Mouse (Mus musculus) kidney, embryonic 16.5 days (tissue): ENCODE measurements around the gene Fam129a. TPM values are rescaled to one million over a fixed set of nuclear protein-coding genes. Genes with fewer than 3 reads are reported as not detected.

Experiments used
- ATAC-seq: fragments of 200-750 bp; cut with Nextera tagmentation; 2 replicates; pipeline ENCODE4 v1.8.0; 2017; ENCODE audit warnings: moderate TSS enrichment; ENCODE audit not compliant: low FRiP score, low TSS enrichment
- H3K27ac ChIP-seq: fragments of 300-500 bp; sonication (generic); 2 replicates; pipeline ENCODE4 v1.5.1; 2014; ENCODE audit warnings: low read length
- H3K27me3 ChIP-seq: fragments of 300-500 bp; sonication (generic); 2 replicates; pipeline ENCODE4 v1.6.1; 2014; ENCODE audit warnings: low read length, control low read depth, mixed read lengths; ENCODE audit not compliant: insufficient read depth
- H3K36me3 ChIP-seq: fragments of 300-500 bp; sonication (generic); 2 replicates; pipeline ENCODE4 v1.6.1; 2014; ENCODE audit warnings: low read length, control low read depth, mixed read lengths; ENCODE audit not compliant: insufficient read depth
- H3K4me1 ChIP-seq: fragments of 300-500 bp; sonication (generic); 2 replicates; pipeline ENCODE4 v1.6.1; 2014; ENCODE audit warnings: low read length, control low read depth, mixed read lengths; ENCODE audit not compliant: insufficient read depth
- H3K4me2 ChIP-seq: fragments of 300-500 bp; sonication (generic); replicated peaks from 2 replicates; pipeline ENCODE4 v1.6.1; 2014; ENCODE audit warnings: low read depth, low read length
- H3K4me3 ChIP-seq: fragments of 300-500 bp; sonication (generic); 2 replicates; pipeline ENCODE4 v1.5.1; 2014; ENCODE audit warnings: mild to moderate bottlenecking, low read length
- H3K9ac ChIP-seq: fragments of 300-500 bp; sonication (generic); replicated peaks from 2 replicates; pipeline ENCODE4 v1.6.1; 2014; ENCODE audit warnings: low read length
- H3K9me3 ChIP-seq: fragments of 300-500 bp; sonication (generic); 2 replicates; pipeline ENCODE4 v1.6.1; 2016; ENCODE audit warnings: low read length, control low read depth
- WGBS: fragments of 180-500 bp; shearing (Covaris S2); extraction: QIAGEN DNeasy Blood & Tissue Kit; methylation state at CpG from one replicate; pipeline ENCODE4 v1.1.7; 2014; 5-methylcytosine and 5-hydroxymethylcytosine counted together
- polyA plus RNA-seq: library from polyadenylated mRNA; unstranded; fragments of >200 nt; fragmentation: Nextera tagmentation; extraction: Ambion mirVana; gene quantifications from 2 replicates; pipeline ENCODE4 v1.2.1, GENCODE M21; 2015

The Fam129a gene
- polyA plus RNA-seq, 1 experiment from 2014 or later = 11.8 TPM

DNA sequence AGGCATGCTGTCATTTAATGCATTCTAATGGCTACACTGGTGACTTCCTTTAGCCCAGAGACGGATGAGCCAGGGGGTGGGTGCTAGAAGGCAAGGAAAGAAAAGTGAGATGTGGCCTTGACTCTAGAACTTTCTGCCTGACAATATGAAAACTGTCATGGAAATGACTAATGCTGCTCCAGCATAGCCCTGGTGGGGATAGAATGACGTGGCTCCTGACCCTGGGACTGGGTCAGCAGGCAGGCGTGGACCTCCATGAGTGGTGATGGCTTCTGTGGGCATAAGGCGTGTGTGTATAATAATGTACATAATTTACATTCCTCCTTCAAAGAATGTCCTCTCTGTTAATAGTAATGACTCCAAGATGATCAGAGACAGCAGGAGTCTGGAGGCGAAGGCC lies 104.7 kb downstream of the Fam129a start:
- ATAC-seq = no peak
- Histone ChIP-seq H3K4me2 (no peak overlapping the region), H3K9ac (no peak overlapping the region), H3K27ac (no peak overlapping the region), H3K4me1 (0 out of 2 replicates have a peak, but pooled peaks cover 7% of the 10 kb centered on the region), H3K27me3 (no peaks in the 10 kb centered on the region), H3K9me3 (no peaks in the 10 kb centered on the region), H3K36me3 (no peaks in the 10 kb centered on the region), H3K4me3 (no peak overlapping the region)
- 52% methylated on average over 5 of the region's 5 CpGs for WGBS

GRCm38 (mm10) chr1:151677185-151677809 lies 106.3 kb downstream of the Fam129a start:
- no peak for ATAC-seq
- 47% methylated on average over 3 of the region's 4 CpGs for WGBS

GRCm38 (mm10) chr1:151677975-151678374 lies 107.0 kb downstream of the Fam129a start:
- H3K9ac ChIP-seq = no peak overlapping the region
- no peak overlapping the region for H3K27ac ChIP-seq
- 0 out of 2 replicates have a peak, but pooled peaks cover 5% of the 10 kb centered on the region for H3K4me1 ChIP-seq
- 47% methylated on average over 4 of the region's 4 CpGs for WGBS
- H3K9me3 ChIP-seq = no peaks in the 10 kb centered on the region
- no peak overlapping the region for H3K4me2 ChIP-seq
- H3K4me3 ChIP-seq = no peak overlapping the region
- no peaks in the 10 kb centered on the region for H3K36me3 ChIP-seq
- ATAC-seq = no peak
- H3K27me3 ChIP-seq = no peaks in the 10 kb centered on the region

More at GRCm38 (mm10) chr1:151677185-151677809, 106.3 kb downstream of the Fam129a start:
- Histone ChIP-seq H3K9me3 (no peaks in the 10 kb centered on the region), H3K4me1 (0 out of 2 replicates have a peak, but pooled peaks cover 5% of the 10 kb centered on the region), H3K27ac (no peak overlapping the region), H3K4me3 (no peak overlapping the region), H3K27me3 (no peaks in the 10 kb centered on the region), H3K36me3 (no peaks in the 10 kb centered on the region), H3K9ac (no peak overlapping the region), H3K4me2 (no peak overlapping the region)

DNA sequence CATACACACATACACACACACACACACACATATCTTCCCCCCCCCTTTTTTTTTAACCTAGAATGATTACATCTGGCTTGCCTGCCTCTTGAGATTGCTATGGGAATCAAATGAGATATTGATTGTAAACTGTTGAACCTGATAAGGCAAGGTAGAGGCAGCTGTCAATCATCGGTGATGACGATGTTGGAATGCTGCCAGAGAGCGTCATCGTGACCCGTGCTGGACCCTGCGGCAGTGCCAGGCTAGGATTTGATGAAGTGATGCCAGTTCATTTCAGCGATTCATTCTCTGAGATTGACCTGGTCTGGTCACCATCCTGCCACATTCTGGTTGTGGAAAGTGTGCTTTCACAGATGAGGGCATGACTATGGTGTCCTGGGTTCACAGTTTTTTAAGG lies 108.2 kb downstream of the Fam129a start:
- Histone ChIP-seq H3K9me3 (no peaks in the 10 kb centered on the region), H3K9ac (no peak overlapping the region), H3K27ac (no peak overlapping the region), H3K36me3 (no peaks in the 10 kb centered on the region), H3K27me3 (no peaks in the 10 kb centered on the region), H3K4me1 (0 out of 2 replicates have a peak, but pooled peaks cover 5% of the 10 kb centered on the region), H3K4me3 (no peak overlapping the region), H3K4me2 (no peak overlapping the region)
- ATAC-seq = no peak
- WGBS = 92% methylated on average over 7 of the region's 7 CpGs

- no peak overlapping the region for H3K9ac ChIP-seq
- no peak for ATAC-seq
- H3K27ac ChIP-seq = no peak overlapping the region
- WGBS = 90% methylated on average over 4 of the region's 4 CpGs
- no peak overlapping the region for H3K4me2 ChIP-seq
- no peaks in the 10 kb centered on the region for H3K36me3 ChIP-seq
- H3K9me3 ChIP-seq = no peaks in the 10 kb centered on the region
- H3K4me1 ChIP-seq = 0 out of 2 replicates have a peak, but pooled peaks cover 14% of the 10 kb centered on the region
- H3K27me3 ChIP-seq = no peaks in the 10 kb centered on the region
- H3K4me3 ChIP-seq = no peak overlapping the region
These were observed 109.1 kb downstream of the Fam129a start for GRCm38 (mm10) chr1:151679883-151680613.

- Histone ChIP-seq H3K9ac (no peak overlapping the region), H3K4me3 (no peak overlapping the region), H3K9me3 (no peaks in the 10 kb centered on the region), H3K36me3 (no peaks in the 10 kb centered on the region), H3K4me1 (peaks cover 15% of the 10 kb centered on the region), H3K4me2 (no peak overlapping the region), H3K27me3 (no peaks in the 10 kb centered on the region), H3K27ac (no peak overlapping the region)
- ATAC-seq = no peak
- 99% methylated on average over 3 of the region's 3 CpGs for WGBS
These were observed 110.0 kb downstream of the Fam129a start for GRCm38 (mm10) chr1:151680971-151681370.

DNA sequence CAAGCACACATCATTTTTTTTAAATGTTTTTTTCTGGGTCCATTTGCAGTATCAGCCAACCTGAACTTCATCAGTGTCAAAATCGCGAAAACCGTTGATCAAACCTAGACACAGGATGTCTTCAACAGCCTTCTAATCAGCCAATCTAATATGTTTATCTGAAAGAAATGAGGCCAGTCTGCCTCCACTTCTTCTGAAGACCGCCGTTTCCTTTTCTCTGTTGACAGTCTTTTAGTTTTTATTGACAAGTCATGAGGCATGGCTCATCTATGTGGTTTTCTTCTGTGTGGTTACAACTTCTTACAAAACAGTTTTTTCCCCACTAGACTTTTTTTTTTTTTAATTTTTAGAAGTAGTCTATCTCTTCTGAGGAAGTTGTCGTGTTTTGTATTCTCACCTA lies 111.9 kb downstream of the Fam129a start:
- Histone ChIP-seq H3K27me3 (no peaks in the 10 kb centered on the region), H3K4me1 (peaks cover 31% of the 10 kb centered on the region), H3K9me3 (no peaks in the 10 kb centered on the region), H3K4me3 (no peak overlapping the region), H3K36me3 (no peaks in the 10 kb centered on the region), H3K27ac (no peak overlapping the region), H3K4me2 (no peak overlapping the region), H3K9ac (no peak overlapping the region)
- ATAC-seq = no peak
- WGBS = 85% methylated on average over 6 of the region's 6 CpGs

DNA sequence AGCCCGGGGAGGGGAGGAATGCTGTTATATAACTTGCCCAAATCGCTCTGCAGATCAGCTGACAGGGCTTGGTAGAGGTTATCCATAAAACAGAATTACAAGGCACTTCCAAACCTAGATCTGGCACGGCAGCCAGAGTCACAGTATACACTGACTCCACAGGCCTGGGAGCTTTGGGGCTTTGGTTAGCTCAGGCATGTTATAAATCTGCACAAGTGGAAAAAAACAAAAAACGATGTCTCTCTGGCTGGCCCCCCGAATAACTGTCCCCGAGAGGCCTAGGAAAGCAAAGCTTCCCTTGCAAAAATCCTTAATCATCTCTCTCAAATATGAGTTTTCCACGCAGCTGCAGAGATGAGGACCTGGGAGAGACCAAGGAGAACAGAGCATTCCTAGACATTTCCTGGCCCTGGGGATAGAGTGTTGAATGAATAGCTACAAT lies 113.5 kb downstream of the Fam129a start:
- no peak for ATAC-seq
- WGBS = 50% methylated on average over 7 of the region's 7 CpGs
- no peaks in the 10 kb centered on the region for H3K36me3 ChIP-seq
- peaks cover 31% of the 10 kb centered on the region for H3K4me1 ChIP-seq
- 0 out of 2 replicates have a peak overlapping the region, but pooled peaks have one; percentile 58 for H3K27ac ChIP-seq
- no peak overlapping the region for H3K4me2 ChIP-seq
- H3K4me3 ChIP-seq = no peak overlapping the region
- H3K27me3 ChIP-seq = no peaks in the 10 kb centered on the region
- no peaks in the 10 kb centered on the region for H3K9me3 ChIP-seq
- no peak overlapping the region for H3K9ac ChIP-seq

DNA sequence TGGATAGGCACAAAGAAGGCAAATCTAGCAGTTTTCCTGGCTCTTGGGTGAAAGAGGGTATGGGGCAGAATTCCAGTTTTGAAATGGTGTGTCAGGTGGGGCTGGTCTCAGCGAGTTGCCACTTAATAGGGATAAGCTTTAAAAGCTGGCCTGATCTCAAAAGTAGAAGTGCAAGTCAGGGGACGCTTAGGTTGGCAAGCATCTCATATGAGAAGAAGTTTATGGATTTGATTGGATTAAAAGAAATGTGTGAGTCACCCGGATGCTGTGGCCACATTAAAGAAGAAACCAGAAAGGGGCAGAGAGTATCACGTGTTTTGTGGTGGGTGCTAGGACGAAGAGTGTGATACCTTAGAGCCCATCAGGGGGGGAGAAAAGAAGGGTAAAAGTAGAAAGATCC lies 114.0 kb downstream of the Fam129a start:
- Histone ChIP-seq H3K4me1 (peaks cover 31% of the 10 kb centered on the region), H3K27me3 (no peaks in the 10 kb centered on the region), H3K4me2 (no peak overlapping the region), H3K36me3 (no peaks in the 10 kb centered on the region), H3K9ac (no peak overlapping the region), H3K4me3 (no peak overlapping the region), H3K27ac (0 out of 2 replicates have a peak overlapping the region, but pooled peaks have one; percentile 58), H3K9me3 (no peaks in the 10 kb centered on the region)
- 84% methylated on average over 5 of the region's 5 CpGs for WGBS
- no peak for ATAC-seq
